Mouse (Mus musculus): ENCODE measurements around the gene Slc6a12. TPM values are rescaled to one million over a fixed set of nuclear protein-coding genes. Genes with fewer than 3 reads are reported as not detected.

The Slc6a12 gene
- total and polyA plus RNA-seq, 2 experiments from 2014 or later: 2.8 to 5.0 TPM

DNA sequence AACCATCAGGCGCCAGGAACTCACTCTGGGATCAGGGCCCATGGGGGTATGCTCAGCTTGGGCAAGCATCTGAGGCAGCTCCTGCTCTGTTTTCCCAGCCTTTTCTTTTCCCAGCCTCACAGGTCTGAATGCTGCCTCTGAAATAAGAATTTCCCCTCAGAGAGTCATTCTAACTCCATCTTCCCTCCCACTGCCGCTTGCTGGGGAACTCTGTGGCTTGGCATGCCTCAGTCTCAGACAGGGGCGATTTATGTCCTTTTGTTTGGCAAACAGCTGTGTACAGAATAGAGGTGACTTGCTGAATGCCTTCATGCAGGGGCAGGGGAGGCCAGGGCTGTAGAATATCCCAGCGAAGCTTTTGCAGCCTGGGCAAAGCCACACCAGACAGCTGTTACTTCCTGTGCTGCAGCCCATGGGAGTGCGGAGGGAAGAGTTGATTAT, 64.7 kb downstream of the Slc6a12 start:
- WGBS: 29% methylated on average over 5 of the region's 5 CpGs
- Histone ChIP-seq H3K4me1 (ENCODE audit: insufficient read depth) (peaks cover 10% of the 10 kb centered on the region; the same call in 1 of the 2 replicates), H3K4me3 (ENCODE audit: low read depth, low read length) (no peak overlapping the region), H3K4me2 (ENCODE audit: low read depth) (no peak overlapping the region), H3K27me3 (ENCODE audit: insufficient read depth, low read length) (peaks cover 13% of the 10 kb centered on the region), H3K9ac (no peak overlapping the region), H3K27ac (ENCODE audit: low read depth, low read length) (no peak overlapping the region), H3K36me3 (ENCODE audit: insufficient read depth) (no peaks in the 10 kb centered on the region; the same call in 1 of the 2 replicates), H3K9me3 (ENCODE audit: low read length) (no peaks in the 10 kb centered on the region)
- peak; percentile 52; the same call in 1 of the 2 replicates for ATAC-seq
- no peak for DNase-seq
- TF ChIP-seq CTCF (IDR thresholded peaks at IDR 0.05; ENCODE audit: low read depth): no peak

- peak overlapping the region; percentile 3; the same call in 1 of the 2 replicates for H3K4me3 ChIP-seq (ENCODE audit: low read depth, low read length)
- DNase-seq (no peak), ATAC-seq (0 out of 2 replicates have a peak, but pooled peaks have one; percentile 16)
- H3K4me1 ChIP-seq (ENCODE audit: insufficient read depth): no peaks in the 10 kb centered on the region
- 12% methylated on average over 45 of the region's 46 CpGs for WGBS
- H3K4me2 ChIP-seq (ENCODE audit: low read depth): peak overlapping the region; percentile 21; the same call in 1 of the 2 replicates
- no peak overlapping the region for H3K27ac ChIP-seq (ENCODE audit: low read depth, low read length)
- no peaks in the 10 kb centered on the region for H3K9me3 ChIP-seq (ENCODE audit: low read length)
- H3K9ac ChIP-seq: no peak overlapping the region
- TF ChIP-seq CTCF (IDR thresholded peaks at IDR 0.05; ENCODE audit: low read depth): no peak
- H3K27me3 ChIP-seq (ENCODE audit: insufficient read depth, low read length): peaks cover 28% of the 10 kb centered on the region
- no peaks in the 10 kb centered on the region; the same call in 1 of the 2 replicates for H3K36me3 ChIP-seq (ENCODE audit: insufficient read depth)
Observed at GRCm38 (mm10) chr6:121412558-121413297, 69.9 kb downstream of the Slc6a12 start.

Small RNA genes within 50 kb of the gene (microRNA-seq; reads per million reads assigned to microRNA genes)
- gene Gm24855: 0 reads per million in 2 experiments

Other genes with a start within 250 kb of the Slc6a12 start
- 59.3 and 78.7 TPM in 2 replicates for gene Mical3, start 212.1 kb upstream of the Slc6a12 start, total RNA-seq (2014; rRNA removed)
- gene Mical3, start 212.1 kb upstream of the Slc6a12 start, polyA plus RNA-seq (2015; fragmentation: Nextera tagmentation; extraction: Ambion mirVana): 9.3 and 17.5 TPM in 2 replicates
- gene Pex26, start 159.4 kb upstream of the Slc6a12 start, total RNA-seq (2014; rRNA removed): 25.9 and 31.0 TPM in 2 replicates
- gene Pex26, start 159.4 kb upstream of the Slc6a12 start, polyA plus RNA-seq (2015; fragmentation: Nextera tagmentation; extraction: Ambion mirVana): 11.1 and 12.3 TPM in 2 replicates
- 0.31 and 0.86 TPM in 2 replicates for gene Tuba8, start 132.4 kb upstream of the Slc6a12 start, total RNA-seq (2014; rRNA removed)
- 1.1 and 1.2 TPM in 2 replicates for gene Tuba8, start 132.4 kb upstream of the Slc6a12 start, polyA plus RNA-seq (2015; fragmentation: Nextera tagmentation; extraction: Ambion mirVana)
- 1.7 and 2.5 TPM in 2 replicates for gene Usp18, start 97.2 kb upstream of the Slc6a12 start, total RNA-seq (2014; rRNA removed)
- 3.0 and 3.4 TPM in 2 replicates for gene Usp18, start 97.2 kb upstream of the Slc6a12 start, polyA plus RNA-seq (2015; fragmentation: Nextera tagmentation; extraction: Ambion mirVana)
- 40.2 and 45.7 TPM in 2 replicates for gene Slc6a13, start 42.8 kb upstream of the Slc6a12 start, total RNA-seq (2014; rRNA removed)
- gene Slc6a13, start 42.8 kb upstream of the Slc6a12 start, polyA plus RNA-seq (2015; fragmentation: Nextera tagmentation; extraction: Ambion mirVana): 43.5 and 45.9 TPM in 2 replicates
- gene Iqsec3, start 130.6 kb downstream of the Slc6a12 start, total RNA-seq (2014; rRNA removed): 21.0 and 32.4 TPM in 2 replicates
- 3.9 and 6.8 TPM in 2 replicates for gene Iqsec3, start 130.6 kb downstream of the Slc6a12 start, polyA plus RNA-seq (2015; fragmentation: Nextera tagmentation; extraction: Ambion mirVana)

Measured in forebrain, postnatal 0 days (tissue).